Mouse (Mus musculus) cerebellum, adult 2 months (tissue): Measurements from ENCODE around the gene Il12rb2.

Experiments
- CTCF ChIP-seq: fragments of 200-500 bp; IDR thresholded peaks from 2 replicates; pipeline ENCODE4 v1.5.1; 2011; ENCODE audit warnings: low read depth, mild to moderate bottlenecking, control low read depth, low read length, moderate library complexity, borderline replicate concordance; ENCODE audit not compliant: insufficient read depth
- POLR2A ChIP-seq: fragments of 200-500 bp; IDR thresholded peaks from 2 replicates; pipeline ENCODE4 v1.6.1; 2011; ENCODE audit warnings: low read length, control low read depth, borderline replicate concordance; ENCODE audit not compliant: insufficient read depth

DNA sequence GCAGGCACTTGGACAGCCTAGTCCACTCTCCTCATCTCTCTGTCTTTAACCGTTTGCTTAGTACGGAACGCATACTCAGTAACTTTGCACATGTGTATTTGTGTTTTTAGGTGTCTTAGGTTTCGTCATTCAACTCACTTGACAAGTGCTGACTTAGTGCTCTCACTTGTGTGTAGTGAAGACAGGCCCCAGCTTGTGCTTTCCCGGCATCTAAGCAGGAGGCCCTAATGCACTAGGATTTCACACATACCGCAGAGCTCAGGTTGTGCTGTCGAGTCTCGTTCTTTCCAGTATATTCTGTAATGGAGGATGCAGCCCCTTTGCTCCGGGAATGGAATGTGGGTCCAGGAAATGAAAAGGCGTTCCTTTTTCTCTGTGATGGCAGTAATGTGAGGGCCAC lies 72.8 kb downstream of the Il12rb2 start:
- TF ChIP-seq CTCF, result no peak
- no peak for TF ChIP-seq POLR2A
